Mouse (Mus musculus) liver, adult 10 weeks (tissue): ENCODE results near the gene Gab3. TPM values are rescaled to one million over a fixed set of nuclear protein-coding genes. Genes with fewer than 3 reads are reported as not detected.

Experiments used
- polyA plus RNA-seq: library from polyadenylated mRNA; stranded (reverse); fragments of 350-450 nt; fragmentation: Illumina TruSeq; extraction: RNeasy Lipid Tissue Mini Kit (QIAGEN cat#74804); gene quantifications from one replicate; pipeline ENCODE4 v1.2.3, GENCODE M21; 2014; ENCODE audit warnings: low read depth, low replicate concordance

The Gab3 gene
- 0.29 TPM for polyA plus RNA-seq

GRCm38 (mm10) chrX:75084774-75085508 is at the start of gene Gab3:
Gab3 (minus strand) TSS chrX:75085458.

DNA sequence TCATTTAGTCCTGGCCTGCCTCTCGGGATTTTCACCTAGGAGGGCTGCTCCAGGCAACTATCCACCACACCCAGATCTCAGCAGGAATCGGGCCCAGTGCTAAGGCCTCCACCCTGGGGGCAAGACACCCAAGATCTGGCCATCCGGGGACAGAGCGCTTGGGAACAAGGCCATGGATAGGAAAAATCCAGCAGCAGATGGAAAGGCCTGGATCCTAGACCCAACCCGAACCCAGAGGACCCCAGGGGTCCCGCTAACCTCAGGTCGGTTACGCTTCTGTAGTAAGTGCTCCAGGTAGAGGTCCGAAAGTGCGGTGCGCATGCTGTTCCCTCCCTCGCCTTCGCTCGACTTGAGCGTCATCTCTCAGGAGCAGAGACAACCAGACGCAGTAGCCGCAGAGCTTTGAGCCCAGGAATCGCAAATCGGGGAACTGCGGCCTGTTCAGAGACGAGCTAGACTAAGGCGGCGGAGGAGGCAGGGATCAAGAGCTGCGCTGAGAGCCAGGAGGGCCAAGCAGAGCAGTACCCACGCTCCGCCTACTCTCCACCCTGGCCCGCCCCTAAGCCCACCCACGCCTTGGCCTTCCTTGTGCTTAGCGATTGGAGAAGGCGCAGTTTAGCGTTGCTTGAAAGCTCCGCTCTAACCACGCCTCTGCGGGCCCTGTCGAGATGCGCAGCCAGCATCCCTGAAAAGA is 45.4 kb upstream of the Gab3 start, which contains the start of gene Mpp1:
Mpp1 (minus strand) TSS at position 550 of the 694 bp plus-strand sequence.

GRCm38 (mm10) chrX:75095369-75096162 is 10.3 kb upstream of the Gab3 start, which contains the start of gene Dkc1:
Dkc1 (plus strand) TSS chrX:75095854.

Other genes starting within 250 kb of the Gab3 start
- not detected for gene Gm5936, start 248.3 kb downstream of the Gab3 start, polyA plus RNA-seq
- gene Dkc1, start 10.4 kb upstream of the Gab3 start, polyA plus RNA-seq = 23.5 TPM
- gene Mpp1, start 45.6 kb upstream of the Gab3 start, polyA plus RNA-seq = 25.5 TPM
- not detected for gene Smim9, start 78.3 kb upstream of the Gab3 start, polyA plus RNA-seq